Mouse (Mus musculus): Measurements from ENCODE around the gene Gbf1. TPM values are rescaled to one million over a fixed set of nuclear protein-coding genes. Genes with fewer than 3 reads are reported as not detected.

Gene Gbf1
- polyA plus RNA-seq, 1 experiment, result 67.8 TPM

DNA sequence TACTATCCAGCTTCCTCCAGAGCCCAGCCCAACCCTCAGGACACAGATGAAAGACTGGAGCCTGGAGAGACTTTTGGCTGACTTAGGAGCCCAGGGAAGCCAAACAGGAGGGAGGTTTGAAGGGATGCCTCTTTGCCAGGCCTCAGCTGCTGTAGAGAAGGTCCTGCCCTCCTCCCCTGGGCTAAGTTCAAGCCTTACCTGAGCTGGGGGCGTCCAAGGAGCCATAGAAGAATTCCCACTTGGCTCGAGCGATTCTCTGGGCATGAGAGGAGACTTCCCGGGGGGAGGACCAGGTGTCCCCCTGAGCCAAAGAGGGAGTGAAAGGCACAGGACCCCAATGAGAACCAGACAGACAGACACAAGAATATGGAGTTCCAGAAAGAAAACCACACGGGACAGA lies 171.4 kb downstream of the Gbf1 start:
- 57% methylated on average over 5 of the region's 5 CpGs for WGBS
- DNase-seq (ENCODE audit: low read depth, low spot score), result no peak

DNA sequence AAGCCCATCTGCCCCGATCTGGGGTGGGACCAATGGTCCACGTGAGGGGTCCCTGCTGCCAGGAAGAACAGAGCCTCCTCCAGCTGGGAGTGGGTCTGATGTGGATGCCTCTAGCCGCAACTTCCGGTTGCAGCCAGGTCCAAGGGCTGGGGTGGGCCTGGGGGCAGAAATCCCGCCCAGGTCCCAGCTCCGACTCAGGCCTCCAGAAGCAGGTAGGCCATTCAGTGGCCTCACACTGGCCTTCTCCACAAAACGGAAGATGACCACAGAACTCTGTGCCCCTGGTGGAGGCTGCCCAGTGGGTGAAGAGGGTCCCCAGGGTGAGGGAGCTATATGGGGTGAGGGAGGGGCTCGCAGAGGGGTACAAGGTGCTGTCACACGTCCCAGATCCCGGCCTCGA lies 172.1 kb downstream of the Gbf1 start:
- DNase-seq (ENCODE audit: low read depth, low spot score), result no peak
- 66% methylated on average over 11 of the region's 11 CpGs for WGBS

DNA sequence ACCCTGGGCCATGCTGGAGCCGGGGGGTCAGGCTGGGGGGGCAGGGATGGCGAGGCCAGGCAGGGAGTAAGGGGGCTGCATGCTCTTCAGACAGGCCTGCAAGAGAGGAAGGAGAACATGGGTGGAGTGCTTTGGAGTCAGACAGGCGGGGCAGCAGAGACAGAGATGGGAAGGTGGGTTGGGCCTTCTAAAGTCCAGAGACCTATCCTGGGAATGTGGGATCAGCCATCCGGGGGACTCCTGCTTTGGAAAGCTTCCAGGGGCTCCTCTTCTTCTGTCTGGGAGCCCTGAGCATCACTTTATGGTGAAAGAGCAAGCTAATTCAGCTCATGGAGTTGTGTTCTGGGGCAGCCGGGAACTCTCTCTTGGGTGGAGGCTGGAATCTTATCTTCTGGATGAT lies 172.6 kb downstream of the Gbf1 start:
- 47% methylated on average over 5 of the region's 5 CpGs for WGBS
- DNase-seq (ENCODE audit: low read depth, low spot score), result no peak

DNA sequence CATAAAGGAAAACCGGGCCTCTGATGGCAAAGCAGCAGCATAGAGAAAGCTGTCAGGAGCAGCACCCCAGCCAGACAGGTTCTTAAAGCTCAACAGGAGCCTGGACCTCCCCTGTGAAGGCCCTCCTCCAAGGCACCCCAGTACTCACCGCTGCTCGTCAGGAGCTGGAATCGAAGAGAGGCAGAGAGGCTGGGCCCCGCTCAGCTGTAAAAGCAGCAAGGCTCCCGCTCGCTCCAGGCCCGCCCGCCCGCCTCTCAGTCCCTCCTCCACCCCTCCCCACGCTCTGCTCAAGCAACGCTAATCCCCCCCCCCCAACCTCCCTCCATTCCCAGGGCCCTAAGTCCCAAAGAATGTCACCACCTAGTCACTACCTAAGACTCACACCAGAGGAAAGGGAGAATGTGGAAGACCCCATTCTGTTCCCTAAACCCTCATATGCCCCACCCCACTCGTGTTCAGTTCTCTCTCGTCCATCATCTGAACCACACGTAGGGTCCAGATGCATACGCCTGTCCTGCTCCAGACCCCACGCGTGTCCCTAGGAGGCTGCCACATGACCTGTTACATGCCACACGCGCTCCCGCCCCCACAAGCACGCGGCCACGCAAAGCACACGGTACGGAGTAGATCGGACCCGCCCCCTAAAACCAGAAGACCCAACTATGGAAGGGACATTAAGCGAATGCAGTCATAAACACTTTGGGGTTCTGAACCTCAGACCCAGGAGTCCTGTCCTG lies 173.9 kb downstream of the Gbf1 start:
- no peak for DNase-seq (ENCODE audit: low read depth, low spot score)
- WGBS, result 11% methylated on average over 29 of the region's 29 CpGs

DNA sequence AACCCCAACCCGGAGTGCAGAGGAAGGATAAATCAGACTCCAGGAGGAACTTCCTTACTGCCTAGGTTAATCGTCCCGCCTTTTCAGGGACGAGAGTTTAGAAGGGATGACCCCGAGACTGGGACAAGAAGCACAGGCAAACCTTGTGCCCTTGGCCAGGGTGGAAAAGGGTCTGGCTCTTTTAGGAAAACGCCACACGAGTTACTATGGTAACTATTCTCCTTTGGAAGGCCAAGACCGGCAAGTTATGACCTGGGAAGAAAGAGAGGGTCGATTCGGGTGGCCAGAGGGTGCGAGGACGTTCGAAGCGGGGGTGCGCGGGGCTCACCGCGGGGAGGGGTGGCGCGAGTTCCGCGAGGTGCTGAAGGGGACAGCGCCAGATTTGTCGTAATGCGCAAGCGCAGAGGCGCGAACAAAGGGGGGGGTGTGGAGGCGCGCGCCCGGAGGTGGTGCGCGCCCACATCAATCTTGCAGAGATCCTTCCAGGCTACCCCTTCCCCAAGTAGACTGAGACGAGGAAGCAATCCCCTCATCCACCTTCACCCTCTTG lies 174.5 kb downstream of the Gbf1 start, which contains the start of gene Psd:
Psd (minus strand) TSS at position 401 of the 550 bp plus-strand sequence.
- WGBS, result 1% methylated on average over 35 of the region's 35 CpGs
- DNase-seq (ENCODE audit: low read depth, low spot score), result no peak

DNA sequence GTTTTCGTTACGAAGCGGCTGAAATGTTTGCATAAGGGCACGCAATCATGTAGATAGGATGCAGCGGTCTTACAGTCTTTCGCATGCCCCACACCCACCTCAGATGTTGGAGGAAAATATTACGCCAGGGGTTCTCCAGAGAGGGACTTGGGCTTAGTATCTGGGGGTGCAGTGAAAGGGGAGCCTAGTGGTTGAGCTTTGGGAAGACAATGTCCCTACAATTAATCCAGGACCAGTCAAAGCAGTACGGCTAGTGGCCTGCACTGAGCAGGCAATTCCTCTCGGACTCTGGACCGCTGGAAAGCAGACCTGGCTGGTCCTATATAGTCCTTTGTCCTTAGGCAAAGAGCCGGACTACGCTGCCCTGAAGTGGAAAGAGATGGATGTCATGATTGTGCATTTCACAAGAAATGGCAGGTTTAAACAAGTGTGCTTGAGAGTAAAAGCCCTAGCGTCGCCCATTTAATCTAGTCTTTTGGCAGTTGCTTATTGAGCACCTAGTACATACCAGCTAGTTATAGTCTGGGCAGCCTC lies 175.3 kb downstream of the Gbf1 start:
- WGBS, result 21% methylated on average over 14 of the region's 14 CpGs
- no peak for DNase-seq (ENCODE audit: low read depth, low spot score)

DNA sequence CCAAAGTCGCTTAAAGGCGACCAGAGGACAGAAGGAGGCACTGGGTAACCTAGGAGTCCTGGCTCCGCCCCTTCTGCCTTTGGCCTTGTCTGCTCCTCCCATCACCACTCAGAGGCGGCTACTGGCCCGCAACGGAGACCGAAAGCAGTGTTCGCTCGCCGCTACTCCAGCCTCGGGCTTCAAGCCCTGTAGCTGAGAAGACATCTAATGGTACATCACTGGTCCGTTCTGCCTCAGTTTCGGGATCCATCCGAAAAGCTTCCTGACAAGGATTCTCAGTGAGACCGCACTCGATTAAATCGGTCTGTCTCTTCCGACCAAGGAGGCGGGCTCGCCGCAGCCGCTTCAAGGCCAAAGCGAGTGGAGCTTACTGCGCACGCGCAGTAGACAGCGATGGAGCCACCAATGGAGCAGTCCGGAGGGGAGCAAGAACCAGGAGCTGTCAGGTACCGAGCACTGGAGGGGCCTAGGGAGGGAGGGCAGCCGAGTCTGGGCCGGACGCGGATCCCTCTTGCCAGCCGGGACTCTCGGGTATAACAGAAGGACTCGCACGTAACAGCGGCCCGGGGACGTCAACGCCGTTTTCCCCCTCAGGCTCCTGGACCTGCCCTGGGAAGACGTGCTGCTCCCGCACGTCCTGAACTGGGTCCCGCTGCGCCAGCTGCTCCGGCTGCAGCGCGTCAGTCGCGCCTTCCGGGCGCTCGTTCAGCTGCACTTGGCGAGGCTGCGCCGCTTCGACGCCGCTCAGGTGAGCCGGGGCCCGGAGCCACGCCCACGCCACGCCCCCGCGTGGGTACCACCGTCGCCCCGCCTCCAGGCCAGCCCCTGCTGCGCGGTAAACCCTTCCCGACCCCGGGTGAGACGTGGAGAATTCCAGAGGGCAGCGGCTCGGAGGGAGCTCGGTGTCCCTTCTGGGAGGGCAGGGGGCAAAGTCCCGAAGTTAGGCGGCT lies 176.0 kb downstream of the Gbf1 start, which contains the start of gene Fbxl15:
Fbxl15 (plus strand) TSS at position 104 of the 950 bp plus-strand sequence.
- under 1% methylated on average over 81 of the region's 81 CpGs for WGBS
- DNase-seq (ENCODE audit: low read depth, low spot score), result no peak

DNA sequence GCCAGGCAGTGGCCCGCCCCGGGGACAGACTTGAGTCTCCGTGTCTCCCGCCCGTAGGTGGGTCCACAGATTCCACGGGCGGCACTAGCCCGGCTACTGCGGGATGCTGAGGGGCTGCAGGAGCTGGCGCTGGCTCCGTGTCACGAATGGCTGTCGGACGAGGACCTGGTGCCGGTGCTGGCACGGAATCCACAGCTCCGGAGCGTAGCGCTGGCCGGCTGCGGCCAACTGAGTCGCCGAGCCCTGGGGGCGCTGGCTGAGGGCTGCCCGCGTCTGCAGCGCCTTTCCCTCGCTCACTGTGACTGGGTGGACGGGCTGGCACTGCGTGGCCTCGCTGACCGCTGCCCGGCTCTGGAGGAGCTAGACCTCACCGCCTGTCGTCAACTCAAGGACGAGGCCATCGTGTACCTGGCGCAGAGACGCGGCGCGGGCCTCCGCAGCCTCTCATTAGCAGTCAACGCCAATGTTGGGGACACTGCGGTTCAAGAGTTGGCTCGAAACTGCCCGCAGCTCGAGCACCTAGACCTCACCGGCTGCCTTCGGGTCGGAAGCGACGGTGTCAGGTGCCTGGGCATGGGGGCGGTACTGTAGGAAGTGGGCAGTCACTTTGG lies 176.8 kb downstream of the Gbf1 start:
- WGBS, result 2% methylated on average over 50 of the region's 54 CpGs
- DNase-seq (ENCODE audit: low read depth, low spot score), result no peak

DNA sequence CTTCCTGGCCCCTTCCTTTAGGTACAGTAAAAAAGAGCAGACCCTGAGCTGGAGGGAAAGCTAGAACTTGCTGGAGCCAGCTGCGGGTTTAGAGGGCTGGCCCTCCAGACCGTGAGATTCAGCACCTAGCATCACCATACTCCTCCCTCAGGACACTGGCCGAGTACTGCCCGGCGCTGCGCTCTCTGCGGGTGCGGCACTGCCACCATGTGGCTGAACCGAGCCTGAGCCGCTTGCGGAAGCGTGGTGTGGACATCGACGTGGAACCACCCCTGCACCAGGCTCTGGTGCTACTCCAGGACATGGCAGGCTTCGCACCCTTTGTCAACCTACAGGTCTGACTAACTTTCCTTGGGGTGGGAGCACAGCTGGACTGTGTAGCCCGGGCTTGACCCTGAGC lies 177.6 kb downstream of the Gbf1 start:
- WGBS, result 4% methylated on average over 16 of the region's 16 CpGs
- DNase-seq (ENCODE audit: low read depth, low spot score), result no peak

DNA sequence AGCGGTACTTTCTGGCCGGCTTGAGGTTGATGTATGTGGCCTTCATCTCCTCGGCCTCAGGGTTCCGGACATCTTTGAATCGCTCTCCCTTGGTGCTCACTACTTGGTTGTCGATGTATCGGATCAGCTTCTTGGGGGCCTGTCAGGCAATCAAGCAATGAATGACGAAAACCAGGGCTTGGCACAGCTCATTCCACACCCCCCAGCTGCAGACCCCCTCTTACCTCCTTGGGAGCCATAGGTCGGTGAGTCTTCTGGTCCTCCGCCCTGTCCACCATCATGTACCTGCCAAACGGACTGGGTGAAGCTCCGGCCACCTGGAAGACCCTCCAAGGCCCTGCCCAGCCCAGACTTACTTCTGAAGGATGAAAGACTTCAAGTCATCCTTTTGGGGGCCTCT lies 178.4 kb downstream of the Gbf1 start:
- 95% methylated on average over 12 of the region's 12 CpGs for WGBS
- no peak for DNase-seq (ENCODE audit: low read depth, low spot score)

DNA sequence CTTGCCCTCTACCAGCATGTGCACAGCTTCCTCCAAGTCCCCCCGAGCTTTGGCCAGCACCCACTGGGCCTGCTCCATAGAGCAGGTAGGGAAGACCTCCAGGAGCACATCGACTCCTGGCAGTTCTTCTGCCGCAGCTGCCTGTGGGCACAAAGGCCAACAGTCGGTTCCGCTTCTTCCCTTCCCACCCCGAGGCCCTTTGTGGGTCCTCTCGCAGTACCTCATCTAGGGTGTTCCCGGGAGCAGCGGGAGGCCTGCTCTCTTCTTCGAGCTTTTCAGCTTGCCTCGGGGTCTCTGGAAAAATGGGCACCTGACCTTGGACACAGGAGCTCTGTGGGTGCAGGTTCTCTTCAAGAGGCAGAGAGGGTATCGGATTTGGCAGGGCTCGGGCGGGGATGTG lies 179.0 kb downstream of the Gbf1 start:
- no peak for DNase-seq (ENCODE audit: low read depth, low spot score)
- 92% methylated on average over 14 of the region's 14 CpGs for WGBS

DNA sequence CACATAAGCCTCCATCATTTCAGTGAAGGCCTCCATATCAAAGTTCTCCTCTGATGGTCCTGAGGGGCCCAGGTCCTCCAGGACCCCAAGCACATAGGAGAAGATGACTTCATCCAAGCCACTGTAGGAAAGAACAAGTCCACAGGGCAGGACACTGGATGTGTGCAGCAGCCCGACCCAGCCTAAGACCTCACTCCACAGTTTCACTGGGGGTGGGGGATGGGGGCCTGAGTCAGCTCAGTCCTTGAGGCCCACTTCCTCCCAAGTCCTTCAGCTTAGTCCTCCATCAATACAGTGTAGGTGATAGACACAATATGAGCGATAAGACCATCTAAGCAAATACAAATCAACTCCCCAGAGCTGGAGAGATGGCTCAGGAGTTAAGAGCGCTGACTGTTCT lies 179.6 kb downstream of the Gbf1 start:
- DNase-seq (ENCODE audit: low read depth, low spot score), result no peak
- WGBS, result 82% methylated on average over 3 of the region's 3 CpGs

DNA sequence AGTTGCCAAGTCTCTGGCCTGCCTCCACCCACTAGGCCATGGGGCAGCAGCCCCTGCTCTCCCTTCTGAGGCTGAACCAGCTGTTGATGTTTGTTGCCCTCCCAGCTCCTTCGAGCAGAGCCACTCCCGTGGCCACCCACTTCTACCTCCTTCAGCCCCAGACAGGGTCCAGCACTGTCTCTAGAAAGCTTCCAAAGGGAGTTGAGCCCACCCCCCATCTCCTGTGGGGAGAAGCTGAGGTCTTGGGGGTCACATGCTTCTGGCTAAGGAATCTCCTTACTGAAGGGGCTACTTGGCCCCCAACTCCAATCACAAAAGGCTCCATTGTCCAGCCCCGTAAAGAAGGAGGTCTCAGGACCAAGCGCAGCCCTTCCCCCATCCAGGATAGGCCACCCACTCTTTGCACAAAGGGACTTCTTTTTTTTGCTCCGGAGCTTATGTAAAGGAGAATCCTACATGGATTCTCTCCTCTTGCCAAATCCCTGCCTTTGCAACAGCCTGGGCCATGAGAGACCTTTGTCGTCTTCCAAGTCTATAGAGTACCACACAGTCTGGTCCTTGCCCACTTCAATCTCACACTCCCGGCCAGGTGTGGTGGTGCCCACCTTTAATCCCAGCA lies 180.5 kb downstream of the Gbf1 start:
- WGBS, result 77% methylated on average over 7 of the region's 7 CpGs
- DNase-seq (ENCODE audit: low read depth, low spot score), result no peak

DNA sequence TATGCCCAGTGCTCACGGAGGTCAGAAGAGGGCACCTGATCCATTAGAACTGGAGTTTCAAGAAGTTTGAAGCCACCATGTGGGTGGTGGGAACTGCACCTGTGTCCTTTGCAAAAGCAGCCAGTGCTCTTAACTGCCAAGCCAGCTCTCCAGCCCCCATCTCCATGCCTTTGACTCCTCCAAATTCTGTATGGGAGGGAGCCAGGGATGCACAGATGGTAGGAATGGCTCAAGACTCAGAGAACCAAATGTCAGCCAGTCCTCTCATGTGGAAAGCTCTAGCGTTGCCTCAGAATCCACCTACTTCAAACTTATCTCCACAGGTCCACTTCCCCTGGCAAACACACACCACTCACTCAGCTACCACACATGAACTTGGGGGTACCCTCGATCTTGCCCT lies 181.6 kb downstream of the Gbf1 start:
- no peak for DNase-seq (ENCODE audit: low read depth, low spot score)
- 92% methylated on average over 3 of the region's 3 CpGs for WGBS

Other genes with a start within 250 kb of the Gbf1 start
- gene Armh3, start 154.0 kb upstream of the Gbf1 start, polyA plus RNA-seq (2012; rRNA removed), result 10.3 and 11.5 TPM in 2 replicates
- 3.9 and 4.3 TPM in 2 replicates for gene Hps6, start 149.0 kb upstream of the Gbf1 start, polyA plus RNA-seq (2012; rRNA removed)
- 14.9 and 21.6 TPM in 2 replicates for gene Pprc1, start 107.6 kb upstream of the Gbf1 start, polyA plus RNA-seq (2012; rRNA removed)
- 65.3 and 79.8 TPM in 2 replicates for gene Ldb1, start 107.3 kb upstream of the Gbf1 start, polyA plus RNA-seq (2012; rRNA removed)
- 10.1 and 13.7 TPM in 2 replicates for gene Nolc1, start 76.6 kb upstream of the Gbf1 start, polyA plus RNA-seq (2012; rRNA removed)
- not detected in 2 replicates for gene Elovl3, start 20.6 kb upstream of the Gbf1 start, polyA plus RNA-seq (2012; rRNA removed)
- not detected in 2 replicates for gene Pitx3, start 4.2 kb upstream of the Gbf1 start, polyA plus RNA-seq (2012; rRNA removed)
- 40.8 and 47.2 TPM in 2 replicates for gene Nfkb2, start 151.8 kb downstream of the Gbf1 start, polyA plus RNA-seq (2012; rRNA removed)
- gene Psd, start 174.6 kb downstream of the Gbf1 start, polyA plus RNA-seq (2012; rRNA removed), result 29.0 and 38.8 TPM in 2 replicates
- gene Fbxl15, start 175.7 kb downstream of the Gbf1 start, polyA plus RNA-seq (2012; rRNA removed), result 14.5 and 19.4 TPM in 2 replicates
- 46.7 and 47.9 TPM in 2 replicates for gene Cuedc2, start 186.2 kb downstream of the Gbf1 start, polyA plus RNA-seq (2012; rRNA removed)
- gene Mfsd13a, start 188.6 kb downstream of the Gbf1 start, polyA plus RNA-seq (2012; rRNA removed), result 23.1 and 26.0 TPM in 2 replicates
- gene 2310034G01Rik, start 197.8 kb downstream of the Gbf1 start, polyA plus RNA-seq (2012; rRNA removed), result 2.4 and 4.9 TPM in 2 replicates
- gene Actr1a, start 243.2 kb downstream of the Gbf1 start, polyA plus RNA-seq (2012; rRNA removed), result 105 and 119 TPM in 2 replicates
- 6.6 and 8.1 TPM in 2 replicates for gene Sufu, start 244.4 kb downstream of the Gbf1 start, polyA plus RNA-seq (2012; rRNA removed)